19 mouse cellular contexts compared by ENCODE assay signal in the genomic region with DNA sequence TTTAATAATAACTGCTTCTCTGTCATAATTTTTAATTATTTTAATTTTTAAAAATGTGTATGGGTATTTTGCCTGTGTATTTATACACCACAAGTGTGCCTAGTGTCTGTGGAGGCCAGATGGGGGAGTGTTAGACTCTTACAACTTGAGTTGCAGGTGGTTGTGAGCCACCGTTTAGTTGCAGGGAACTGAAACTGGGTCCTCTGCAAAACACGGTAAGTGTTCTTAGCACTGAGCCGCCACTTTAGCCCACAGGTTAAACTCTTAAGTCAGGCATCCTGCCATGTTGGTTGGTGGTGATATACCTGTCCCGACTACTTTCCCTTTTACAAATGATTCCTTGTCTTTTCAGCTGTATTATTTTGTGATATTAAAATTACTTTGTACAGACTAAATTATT.
"Had no signal": no experiment of that assay in that cellular context is flagged by ENCODE, and none has a peak within 500 bp of the region (broad histone marks: within the 10 kb centered on the region; RNA-seq: fewer than 3 reads in every experiment).

No protein-coding gene starts in this region.

- H3K4me3 ChIP-seq: liver, embryonic 12.5 days; megakaryocyte, embryonic 14.5 days; midbrain, embryonic 13.5 days; midbrain, embryonic 15.5 days; neural tube, embryonic 12.5 days; stomach, embryonic 15.5 days had no signal

- H3K27ac ChIP-seq: liver, embryonic 12.5 days; liver, embryonic 14.5 days; macrophage; midbrain, embryonic 13.5 days; midbrain, embryonic 15.5 days; neural tube, embryonic 12.5 days; stomach, embryonic 15.5 days; stomach, postnatal 0 days had no signal

- DNase-seq: lung, adult 18-20 months; lung, embryonic 14.5 days; lung, postnatal 10 days; retina, postnatal 1 day; right cerebral cortex, adult 18-20 months; right cerebral cortex, postnatal 25 days; right cerebral cortex, postnatal 4 days; spleen, adult 18-20 months; thymus, postnatal 14 days; thymus, postnatal 36 days had no signal

- H3K4me1 ChIP-seq: midbrain, embryonic 13.5 days; midbrain, embryonic 15.5 days; neural tube, embryonic 12.5 days; stomach, embryonic 15.5 days had no signal

- H3K27me3 ChIP-seq: liver, embryonic 12.5 days; megakaryocyte, embryonic 14.5 days; midbrain, embryonic 13.5 days; midbrain, embryonic 15.5 days; neural tube, embryonic 12.5 days; stomach, embryonic 15.5 days had no signal
